Mouse (Mus musculus): Measurements from ENCODE around the gene Gmppb.
A peak's percentile ranks its signal among the peaks of the same experiment; 100 is the strongest.

The Gmppb gene

GRCm38 (mm10) chr9:108080168-108080567 lies 31.1 kb downstream of the Gmppb start, which contains the start of gene Mst1:
Gene Mst1 (plus strand): TSS chr9:108080436.
- DNase-seq (ENCODE audit: low spot score): peak; percentile 19

GRCm38 (mm10) chr9:108082549-108082948 lies 33.5 kb downstream of the Gmppb start:
- DNase-seq (ENCODE audit: low spot score): no peak

GRCm38 (mm10) chr9:108082988-108083431 lies 34.0 kb downstream of the Gmppb start, which contains the start of gene Rnf123:
Gene Rnf123 (minus strand): TSS chr9:108083346.
- DNase-seq (ENCODE audit: low spot score): no peak

GRCm38 (mm10) chr9:108083561-108083960 lies 34.5 kb downstream of the Gmppb start:
- no peak for DNase-seq (ENCODE audit: low spot score)

- DNase-seq (ENCODE audit: low spot score): no peak
These were observed 36.2 kb downstream of the Gmppb start for GRCm38 (mm10) chr9:108085261-108085660.

- DNase-seq (ENCODE audit: low spot score): no peak
These were observed 41.6 kb downstream of the Gmppb start for GRCm38 (mm10) chr9:108090611-108091120.

GRCm38 (mm10) chr9:108093586-108093985 lies 44.5 kb downstream of the Gmppb start:
- no peak for DNase-seq (ENCODE audit: low spot score)

- DNase-seq (ENCODE audit: low spot score): peak; percentile 94
These were observed 45.3 kb downstream of the Gmppb start, which contains the start of gene Apeh for GRCm38 (mm10) chr9:108094184-108094941. Gene Apeh (minus strand): TSS chr9:108094606.

- peak; percentile 47 for DNase-seq (ENCODE audit: low spot score)
These were observed 46.0 kb downstream of the Gmppb start for GRCm38 (mm10) chr9:108094998-108095411.

GRCm38 (mm10) chr9:108095518-108095917 lies 46.5 kb downstream of the Gmppb start:
- DNase-seq (ENCODE audit: low spot score): peak; percentile 87

- no peak for DNase-seq (ENCODE audit: low spot score)
These were observed 47.1 kb downstream of the Gmppb start for GRCm38 (mm10) chr9:108095949-108096712.

- no peak for DNase-seq (ENCODE audit: low spot score)
These were observed 50.6 kb downstream of the Gmppb start for GRCm38 (mm10) chr9:108099619-108100018.
